In genomic region chr10:31600116-31600515, GRCm38 (mm10) we compare ENCODE assay signal across 25 mouse cellular contexts.
"Had no signal": no experiment of that assay in that cellular context is flagged by ENCODE, and none has a peak within 500 bp of the region (broad histone marks: within the 10 kb centered on the region; RNA-seq: fewer than 3 reads in every experiment).

No protein-coding gene starts in this region.

- H3K36me3 ChIP-seq: heart, embryonic 13.5 days; heart, embryonic 15.5 days; hindbrain, embryonic 13.5 days; hindbrain, embryonic 15.5 days; limb, embryonic 10.5 days; limb, embryonic 12.5 days had no signal

- H3K9ac ChIP-seq: heart, embryonic 13.5 days; heart, embryonic 15.5 days; hindbrain, embryonic 13.5 days; hindbrain, embryonic 15.5 days; limb, embryonic 12.5 days had no signal

- ATAC-seq: hindbrain, postnatal 0 days; intestine, postnatal 0 days had no signal

- DNase-seq: gastrocnemius, adult 2 months; gastrocnemius, postnatal 10 days; gastrocnemius, postnatal 25 days; heart, adult 11 months; heart, adult 2 months; heart, postnatal 14 days; heart, postnatal 36 days; kidney, adult 18-20 months; kidney, adult 8-10 months; kidney, postnatal 10 days; kidney, postnatal 25 days; kidney, postnatal 4 days; liver had no signal

- H3K9me3 ChIP-seq: heart, embryonic 13.5 days; heart, embryonic 15.5 days; hindbrain, embryonic 13.5 days; hindbrain, embryonic 15.5 days; limb, embryonic 10.5 days; limb, embryonic 12.5 days had no signal

- H3K27me3 ChIP-seq: heart, embryonic 13.5 days; heart, embryonic 15.5 days; hindbrain, embryonic 13.5 days; hindbrain, embryonic 15.5 days; limb, embryonic 12.5 days had no signal

- H3K4me2 ChIP-seq: heart, embryonic 11.5 days; heart, embryonic 13.5 days; heart, embryonic 15.5 days; hindbrain, embryonic 13.5 days; hindbrain, embryonic 15.5 days; limb, embryonic 12.5 days; liver, embryonic 11.5 days had no signal

- H3K4me3 ChIP-seq: gastrocnemius, adult 2 months; heart, adult 2 months; heart, embryonic 13.5 days; heart, embryonic 15.5 days; hindbrain, embryonic 13.5 days; hindbrain, embryonic 15.5 days; layer of hippocampus, adult 2 months; left cerebral cortex, adult 2 months; limb, embryonic 10.5 days; limb, embryonic 12.5 days had no signal

- H3K4me1 ChIP-seq: limb, embryonic 10.5 days had no signal

- H3K27ac ChIP-seq: gastrocnemius, adult 2 months; heart, adult 2 months; heart, embryonic 13.5 days; heart, embryonic 15.5 days; hindbrain, embryonic 13.5 days; hindbrain, embryonic 15.5 days; hindbrain, postnatal 0 days; layer of hippocampus, adult 2 months; left cerebral cortex, adult 2 months; limb, embryonic 10.5 days; limb, embryonic 12.5 days had no signal
